Mouse (Mus musculus) lung, embryonic 16.5 days (tissue): Measurements from ENCODE around the gene Spata31d1b. TPM values are rescaled to one million over a fixed set of nuclear protein-coding genes. Genes with fewer than 3 reads are reported as not detected.

Experiments
- ATAC-seq: fragments of 200-750 bp; cut with Nextera tagmentation; 2 replicates; pipeline ENCODE4 v1.8.0; 2017; ENCODE audit warnings: low read depth, mild to moderate bottlenecking, moderate library complexity
- H3K27ac ChIP-seq: fragments of 300-500 bp; sonication (generic); 2 replicates; pipeline ENCODE4 v1.5.1; 2014; ENCODE audit warnings: mild to moderate bottlenecking, control low read depth, low read length
- H3K27me3 ChIP-seq: fragments of 300-500 bp; sonication (generic); 2 replicates; pipeline ENCODE4 v1.6.1; 2014; ENCODE audit warnings: low read depth, low read length, mixed read lengths; ENCODE audit not compliant: control insufficient read depth, insufficient read depth
- H3K36me3 ChIP-seq: fragments of 300-500 bp; sonication (generic); 2 replicates; pipeline ENCODE4 v1.6.1; 2014; ENCODE audit warnings: low read length; ENCODE audit not compliant: control insufficient read depth, insufficient read depth
- H3K4me1 ChIP-seq: fragments of 300-500 bp; sonication (generic); replicated peaks from 2 replicates; pipeline ENCODE4 v1.6.1; 2014; ENCODE audit warnings: low read length, mixed read lengths; ENCODE audit not compliant: control insufficient read depth, insufficient read depth
- H3K4me2 ChIP-seq: fragments of 300-500 bp; sonication (generic); 2 replicates; pipeline ENCODE4 v1.6.1; 2014; ENCODE audit warnings: low read depth, low read length, control low read depth
- H3K4me3 ChIP-seq: fragments of 300-500 bp; sonication (generic); 2 replicates; pipeline ENCODE4 v1.5.1; 2014; ENCODE audit warnings: mild to moderate bottlenecking, low read length, control low read depth
- H3K9ac ChIP-seq: fragments of 300-500 bp; sonication (generic); 2 replicates; pipeline ENCODE4 v1.6.1; 2014; ENCODE audit warnings: low read length, control low read depth
- H3K9me3 ChIP-seq: fragments of 300-500 bp; sonication (generic); 2 replicates; pipeline ENCODE4 v1.6.1; 2016; ENCODE audit warnings: low read length; ENCODE audit not compliant: control insufficient read depth
- WGBS: fragments of 180-500 bp; shearing (Covaris S2); extraction: QIAGEN DNeasy Blood & Tissue Kit; methylation state at CpG from one replicate; pipeline ENCODE4 v1.1.7; 2014; 5-methylcytosine and 5-hydroxymethylcytosine counted together
- polyA plus RNA-seq: library from polyadenylated mRNA; unstranded; fragments of >200 nt; fragmentation: Nextera tagmentation; extraction: Ambion mirVana; gene quantifications from 2 replicates; pipeline ENCODE4 v1.2.1, GENCODE M21; 2015

Spata31d1b gene
- polyA plus RNA-seq, 1 experiment from 2014 or later, result not detected

DNA sequence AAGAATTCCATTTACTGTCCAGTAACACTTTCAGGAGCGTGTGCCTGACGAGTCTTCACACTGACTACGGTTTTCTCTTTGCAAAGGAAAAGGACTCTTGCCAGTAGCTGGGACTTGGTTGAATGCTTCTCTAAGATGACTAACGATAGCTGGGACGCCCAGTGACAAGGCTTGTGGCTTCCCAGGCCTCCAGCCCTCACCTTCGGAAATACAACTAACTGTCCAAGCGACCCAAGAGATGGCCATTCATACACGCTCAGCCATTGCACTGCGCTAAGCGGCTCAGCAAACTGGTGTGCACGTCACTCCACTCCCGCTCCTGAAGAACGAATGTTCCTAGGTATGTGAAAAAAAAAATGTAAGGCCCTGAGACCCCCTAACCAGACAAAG lies 37.3 kb upstream of the Spata31d1b start:
- no peaks in the 10 kb centered on the region for H3K9me3 ChIP-seq
- H3K27ac ChIP-seq, result no peak overlapping the region
- H3K27me3 ChIP-seq, result no peaks in the 10 kb centered on the region
- H3K36me3 ChIP-seq, result no peaks in the 10 kb centered on the region
- peak overlapping the region; percentile 69 for H3K4me2 ChIP-seq
- ATAC-seq, result no peak
- H3K9ac ChIP-seq, result peak overlapping the region; percentile 67
- peaks cover 8% of the 10 kb centered on the region for H3K4me1 ChIP-seq
- peak overlapping the region; percentile 58 for H3K4me3 ChIP-seq
- WGBS, result 2% methylated on average over 13 of the region's 13 CpGs

DNA sequence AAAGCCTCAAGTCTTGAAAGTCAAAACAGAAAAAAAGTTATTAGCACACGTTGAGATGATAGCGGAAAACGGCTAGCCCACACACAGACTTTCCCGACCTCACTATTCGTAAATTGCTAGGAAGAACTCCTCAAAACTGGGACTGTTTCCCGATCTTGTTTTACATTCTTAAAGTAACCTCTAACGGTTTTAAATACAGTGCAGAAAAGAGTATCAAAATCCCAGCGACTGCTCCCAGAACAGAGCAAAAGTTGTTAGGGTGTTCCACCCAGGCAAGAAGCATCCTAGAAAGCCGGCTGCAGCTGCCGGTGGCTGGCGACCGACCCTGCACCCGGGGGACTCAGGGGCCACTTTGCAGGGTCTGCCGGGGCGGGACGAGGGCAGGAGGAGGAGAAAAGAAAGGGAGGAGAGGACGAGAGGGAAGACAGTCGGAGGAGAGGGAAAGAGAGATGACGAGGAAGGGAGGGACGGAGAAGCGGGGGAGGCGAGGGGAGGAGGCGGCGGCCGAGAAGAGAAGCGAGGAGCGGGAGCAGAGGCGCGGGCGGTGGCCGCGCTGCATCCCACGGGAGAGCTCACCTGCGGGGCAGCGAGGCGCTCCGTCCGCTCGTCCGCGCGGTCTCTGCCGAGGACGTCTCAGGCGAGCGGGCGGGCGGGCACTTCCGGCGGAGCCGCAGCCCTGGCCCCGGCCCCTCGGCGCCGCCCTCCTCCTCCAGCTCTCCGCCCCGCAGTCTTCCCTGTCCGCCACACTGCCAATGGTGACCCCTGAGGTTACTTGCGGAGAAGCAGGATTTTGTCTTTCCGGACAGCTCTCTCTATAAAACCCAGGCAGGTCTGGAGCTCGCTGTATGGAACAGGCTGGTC lies 36.7 kb upstream of the Spata31d1b start, which contains the start of gene Golm1:
Golm1 (minus strand) TSS at position 661 of the 861 bp plus-strand sequence.
- Histone ChIP-seq H3K9me3 (no peaks in the 10 kb centered on the region), H3K27me3 (no peaks in the 10 kb centered on the region), H3K36me3 (no peaks in the 10 kb centered on the region), H3K4me1 (peaks cover 8% of the 10 kb centered on the region), H3K4me2 (peak within 1 kb of the TSS; percentile 69), H3K27ac (no peak within 1 kb of the TSS), H3K9ac (peak within 1 kb of the TSS; percentile 67), H3K4me3 (peak within 1 kb of the TSS; percentile 58)
- peak; percentile 91 for ATAC-seq
- WGBS, result under 1% methylated on average over 59 of the region's 61 CpGs

DNA sequence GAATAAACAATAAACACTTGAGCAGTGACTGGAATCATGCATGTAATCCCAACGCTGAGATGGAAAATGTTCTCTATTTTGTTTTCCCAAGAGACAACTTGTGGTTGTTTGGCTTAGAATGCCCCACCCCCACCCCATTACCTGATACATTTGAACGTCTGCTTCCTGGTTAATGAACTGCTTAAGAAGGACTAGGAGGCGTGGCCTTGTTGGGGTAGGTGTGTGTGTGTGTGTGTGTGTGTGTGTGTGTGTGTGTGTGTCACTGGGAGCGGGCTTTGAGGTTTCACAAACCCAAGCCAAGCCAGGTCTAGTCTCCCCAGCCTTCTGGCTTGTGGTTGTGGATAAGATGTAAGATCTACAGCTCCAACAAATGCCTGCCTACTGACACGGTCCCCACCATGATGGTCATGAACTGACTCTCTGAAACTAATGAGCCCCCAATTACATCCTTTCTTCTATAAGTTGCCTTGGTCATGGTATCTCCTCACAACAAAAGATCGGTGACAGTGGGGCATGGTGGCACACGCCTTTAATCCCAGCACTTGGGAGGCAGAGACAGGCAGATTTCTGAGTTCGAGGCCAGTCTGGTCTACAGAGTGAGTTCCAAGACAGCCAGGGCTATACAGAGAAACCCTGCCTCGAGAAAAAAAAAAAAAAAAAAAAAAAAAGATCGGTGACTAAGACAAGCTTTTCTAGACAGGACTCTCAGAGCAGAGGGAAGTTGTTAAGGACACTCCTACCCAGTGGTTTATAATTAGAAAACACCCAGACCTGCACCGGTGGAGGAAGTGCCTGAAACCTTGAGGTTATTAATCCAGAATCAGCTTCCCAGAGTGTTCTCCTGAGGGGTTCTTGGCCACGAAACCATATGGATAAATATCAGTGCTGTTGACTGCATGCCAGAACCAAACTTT lies 35.5 kb upstream of the Spata31d1b start:
- 61% methylated on average over 12 of the region's 12 CpGs for WGBS
- Histone ChIP-seq H3K4me1 (peaks cover 8% of the 10 kb centered on the region), H3K27ac (no peak overlapping the region), H3K4me2 (no peak overlapping the region; the same call in 1 of the 2 replicates), H3K27me3 (no peaks in the 10 kb centered on the region), H3K36me3 (no peaks in the 10 kb centered on the region), H3K9ac (no peak overlapping the region), H3K9me3 (no peaks in the 10 kb centered on the region), H3K4me3 (no peak overlapping the region)
- ATAC-seq, result no peak

DNA sequence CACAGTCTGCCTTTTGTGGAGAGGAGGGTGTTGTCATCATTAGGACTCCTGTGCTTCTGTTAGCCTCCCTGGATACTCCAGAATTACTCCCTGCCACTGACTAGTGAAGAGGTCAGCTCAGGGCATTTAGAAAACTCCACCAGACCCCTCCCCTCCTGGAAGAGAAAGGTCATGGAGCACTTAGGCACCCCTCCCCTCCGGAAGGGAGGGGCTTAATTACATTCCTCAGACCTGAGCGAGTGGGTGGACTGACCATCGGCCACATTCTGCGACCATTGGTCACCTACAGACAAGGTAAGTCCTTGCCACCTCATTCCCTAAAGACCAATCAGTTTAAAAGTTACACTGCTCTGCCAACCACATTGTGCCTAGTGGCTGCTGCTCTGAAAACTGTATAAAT lies 32.8 kb upstream of the Spata31d1b start:
- Histone ChIP-seq H3K4me2 (no peak overlapping the region), H3K4me3 (no peak overlapping the region), H3K27me3 (no peaks in the 10 kb centered on the region), H3K9ac (no peak overlapping the region), H3K9me3 (no peaks in the 10 kb centered on the region), H3K36me3 (no peaks in the 10 kb centered on the region), H3K4me1 (peaks cover 2% of the 10 kb centered on the region), H3K27ac (no peak overlapping the region)
- 34% methylated on average over 4 of the region's 4 CpGs for WGBS
- ATAC-seq, result no peak

DNA sequence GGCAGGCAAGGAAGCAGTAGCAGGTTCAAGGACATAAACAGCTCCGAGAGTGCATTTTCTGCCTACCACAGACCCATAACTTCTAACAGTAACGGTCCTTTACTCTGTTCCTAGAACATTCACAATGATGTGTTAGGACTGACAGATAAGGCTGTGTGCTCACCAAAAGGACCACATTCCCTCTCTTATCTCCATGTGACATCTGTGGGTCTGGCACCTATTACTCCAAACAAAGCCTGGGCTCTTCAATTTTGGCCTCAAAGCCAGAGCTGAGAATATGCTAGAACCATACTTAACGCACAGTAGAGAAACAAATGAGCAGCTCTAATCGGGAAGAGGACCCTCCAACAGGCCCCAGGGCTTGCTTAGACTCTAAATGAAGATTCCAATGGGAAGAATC lies 32.2 kb upstream of the Spata31d1b start:
- no peak for ATAC-seq
- Histone ChIP-seq H3K27ac (no peak overlapping the region), H3K4me1 (no peaks in the 10 kb centered on the region), H3K9ac (no peak overlapping the region), H3K9me3 (no peaks in the 10 kb centered on the region), H3K4me3 (no peak overlapping the region), H3K36me3 (no peaks in the 10 kb centered on the region), H3K27me3 (no peaks in the 10 kb centered on the region), H3K4me2 (no peak overlapping the region)
- 49% methylated on average over 4 of the region's 4 CpGs for WGBS

DNA sequence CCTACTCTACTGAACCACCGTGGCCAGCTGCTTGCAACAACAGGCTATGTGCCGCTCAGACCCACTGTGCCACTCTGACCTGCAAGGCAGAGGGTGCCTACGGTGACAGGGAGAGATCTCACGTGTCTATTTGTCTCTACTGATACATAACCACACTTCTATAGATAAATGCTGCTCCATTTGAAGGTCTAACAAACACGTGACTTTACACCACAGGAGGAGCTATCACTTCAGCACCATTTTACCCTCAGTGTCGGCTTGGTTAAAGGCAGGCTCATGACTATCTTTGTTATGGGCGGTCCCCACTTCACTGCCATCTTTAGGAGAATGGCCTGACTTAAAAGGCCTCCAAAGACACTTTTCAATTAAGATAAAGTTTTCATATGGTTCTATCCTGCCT lies 29.5 kb upstream of the Spata31d1b start:
- H3K27me3 ChIP-seq, result no peaks in the 10 kb centered on the region
- no peak overlapping the region for H3K4me3 ChIP-seq
- H3K9me3 ChIP-seq, result no peaks in the 10 kb centered on the region
- H3K9ac ChIP-seq, result no peak overlapping the region
- WGBS, result 23% methylated on average over 7 of the region's 7 CpGs
- no peaks in the 10 kb centered on the region for H3K36me3 ChIP-seq
- H3K4me2 ChIP-seq, result no peak overlapping the region
- no peak overlapping the region for H3K27ac ChIP-seq
- ATAC-seq, result no peak
- no peaks in the 10 kb centered on the region for H3K4me1 ChIP-seq

DNA sequence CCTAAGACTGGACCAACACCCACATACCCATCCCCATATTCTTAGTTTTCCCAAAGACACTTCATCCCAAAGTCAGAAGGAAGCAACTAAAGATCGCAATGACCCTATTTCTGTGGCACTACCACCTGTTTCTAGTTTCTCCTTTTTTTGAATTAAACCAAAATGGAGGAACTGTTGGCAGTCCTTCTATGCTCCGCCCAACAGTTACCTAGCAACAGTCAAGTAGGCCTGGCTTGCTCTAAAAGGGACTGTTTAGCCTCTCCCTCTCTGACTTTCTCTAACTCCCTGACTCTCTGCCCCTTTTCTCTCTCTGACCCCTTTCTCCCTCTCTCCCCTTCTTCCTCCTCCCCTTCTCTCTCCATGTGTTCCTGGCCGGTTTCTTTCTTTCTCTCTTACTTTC lies 26.8 kb upstream of the Spata31d1b start:
- Histone ChIP-seq H3K27me3 (no peaks in the 10 kb centered on the region), H3K4me1 (no peaks in the 10 kb centered on the region), H3K4me2 (no peak overlapping the region), H3K27ac (no peak overlapping the region), H3K9me3 (no peaks in the 10 kb centered on the region), H3K9ac (no peak overlapping the region), H3K36me3 (no peaks in the 10 kb centered on the region), H3K4me3 (no peak overlapping the region)
- no peak for ATAC-seq
- 84% methylated on average over 3 of the region's 3 CpGs for WGBS

DNA sequence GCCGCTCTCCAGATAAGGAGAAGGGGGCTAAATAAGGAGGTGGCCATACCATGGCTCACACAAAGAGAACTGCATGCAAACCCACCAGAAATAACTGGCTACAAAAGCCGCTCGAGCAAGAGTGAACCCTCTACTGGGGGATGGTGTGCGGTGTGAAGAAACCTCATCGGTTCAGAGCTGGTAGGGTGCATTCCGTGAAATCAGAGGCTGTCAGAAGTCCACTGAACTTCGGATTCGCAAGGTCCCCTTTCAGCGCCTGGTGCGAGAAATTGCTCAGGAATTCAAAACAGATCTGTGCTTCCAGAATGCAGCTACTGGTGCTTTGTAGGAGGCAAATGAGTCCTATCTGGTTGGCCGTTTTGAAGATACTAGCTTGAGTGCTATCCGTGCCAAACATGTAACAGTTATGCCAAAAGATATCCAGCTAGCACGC lies 23.7 kb upstream of the Spata31d1b start:
- Histone ChIP-seq H3K9ac (no peak overlapping the region), H3K27ac (no peak overlapping the region)
- 54% methylated on average over 13 of the region's 13 CpGs for WGBS

DNA sequence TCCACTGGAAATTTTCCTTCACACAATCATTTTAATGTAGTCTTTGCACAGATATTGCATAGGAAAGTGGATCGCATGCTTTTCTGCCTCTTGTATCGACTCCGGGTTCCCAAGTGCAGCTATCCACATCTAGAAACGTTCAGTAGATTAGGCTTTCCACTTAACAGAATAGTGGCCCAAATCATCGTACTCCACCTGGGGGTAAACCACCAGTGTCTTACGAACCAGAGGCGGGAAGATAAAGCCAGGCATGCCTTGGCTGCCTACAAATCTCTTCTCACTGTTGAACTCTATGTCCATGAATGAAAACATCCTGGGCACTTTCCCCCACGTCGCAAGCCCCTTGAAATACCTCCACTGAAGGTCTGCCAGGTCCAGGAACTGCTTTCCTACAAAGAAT lies 22.8 kb upstream of the Spata31d1b start:
- Histone ChIP-seq H3K36me3 (no peaks in the 10 kb centered on the region), H3K9ac (no peak overlapping the region), H3K4me2 (no peak overlapping the region), H3K27ac (no peak overlapping the region), H3K27me3 (no peaks in the 10 kb centered on the region), H3K9me3 (no peaks in the 10 kb centered on the region), H3K4me3 (no peak overlapping the region), H3K4me1 (no peaks in the 10 kb centered on the region)
- no peak for ATAC-seq
- WGBS, result 78% methylated on average over 9 of the region's 9 CpGs

More for the DNA sequence above, 23.7 kb upstream of the Spata31d1b start:
- Histone ChIP-seq H3K27me3 (no peaks in the 10 kb centered on the region), H3K4me1 (no peaks in the 10 kb centered on the region), H3K4me2 (no peak overlapping the region), H3K36me3 (no peaks in the 10 kb centered on the region), H3K9me3 (no peaks in the 10 kb centered on the region), H3K4me3 (no peak overlapping the region)
- ATAC-seq, result no peak
